Mouse (Mus musculus) small intestine, adult 2 months (tissue): ENCODE measurements around the gene Glyctk. TPM values are rescaled to one million over a fixed set of nuclear protein-coding genes. Genes with fewer than 3 reads are reported as not detected.

ENCODE experiments used
- H3K27ac ChIP-seq: fragments of 200-500 bp; 2 replicates; pipeline ENCODE4 v1.5.1; 2012; ENCODE audit warnings: low read depth, low read length, control low read depth, inconsistent platforms; ENCODE audit not compliant: insufficient read depth
- H3K27me3 ChIP-seq: fragments of 200-500 bp; 2 replicates; pipeline ENCODE4 v1.6.1; 2012; ENCODE audit warnings: mild to moderate bottlenecking, moderate library complexity, low read length, inconsistent platforms; ENCODE audit not compliant: control insufficient read depth, insufficient read depth
- H3K36me3 ChIP-seq: fragments of 200-500 bp; 2 replicates; pipeline ENCODE4 v1.6.1; 2012; ENCODE audit warnings: mild to moderate bottlenecking, low read length, control low read depth, inconsistent platforms; ENCODE audit not compliant: control insufficient read depth, insufficient read depth
- H3K4me1 ChIP-seq: fragments of 200-500 bp; 2 replicates; pipeline ENCODE4 v1.6.1; 2012; ENCODE audit warnings: low read length, inconsistent platforms, mixed read lengths; ENCODE audit not compliant: control insufficient read depth, insufficient read depth, insufficient read length
- H3K4me3 ChIP-seq: fragments of 200-500 bp; 2 replicates; pipeline ENCODE4 v1.5.1; 2012; ENCODE audit warnings: low read depth, mild to moderate bottlenecking, control low read depth, inconsistent platforms, low read length, moderate library complexity
- CTCF ChIP-seq: fragments of 200-500 bp; IDR thresholded peaks from 2 replicates; pipeline ENCODE4 v1.5.1; 2012; ENCODE audit warnings: low read depth, mild to moderate bottlenecking, control low read depth, inconsistent platforms, low read length, moderate library complexity, mixed read lengths; ENCODE audit not compliant: insufficient replicate concordance, insufficient read length; ENCODE audit errors: extremely low read depth
- POLR2A ChIP-seq: fragments of 200-500 bp; IDR thresholded peaks from 2 replicates; pipeline ENCODE4 v1.6.1; 2012; ENCODE audit warnings: low read depth, mild to moderate bottlenecking, control low read depth, inconsistent platforms, low read length, moderate library complexity
- WGBS: fragments of 180-500 bp; shearing (Covaris S2); methylation state at CpG from one replicate; pipeline ENCODE4 v1.1.7; 2018; 5-methylcytosine and 5-hydroxymethylcytosine counted together
- polyA plus RNA-seq: library from polyadenylated mRNA; depleted of rRNA; stranded (reverse); fragments of >200 nt; gene quantifications from 2 replicates; pipeline ENCODE4 v1.2.3, GENCODE M21; 2012; rRNA removed

Gene Glyctk
- polyA plus RNA-seq, 1 experiment = 20.9 TPM

DNA sequence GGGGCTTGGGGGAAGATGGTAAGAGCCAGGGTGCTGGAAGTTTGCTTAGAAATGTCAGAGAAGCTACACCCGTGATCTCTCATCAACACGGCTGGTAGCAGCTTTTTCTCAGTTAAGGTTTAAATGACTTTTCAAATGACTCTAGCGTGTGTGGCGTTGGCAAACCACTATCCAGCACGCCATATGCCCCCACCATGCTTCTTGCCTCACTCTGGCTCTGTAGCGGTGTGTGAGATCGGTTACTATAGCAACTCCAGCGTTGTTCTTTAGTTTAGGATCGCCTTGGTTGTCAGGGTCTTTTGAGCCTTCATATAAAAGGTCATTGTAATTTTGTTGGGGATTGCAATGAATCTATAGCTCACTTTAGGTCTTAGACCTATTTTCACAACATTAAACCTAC, 38.9 kb downstream of the Glyctk start:
- TF ChIP-seq CTCF (no peak), POLR2A (no peak)
- H3K4me1 ChIP-seq = no peaks in the 10 kb centered on the region

DNA sequence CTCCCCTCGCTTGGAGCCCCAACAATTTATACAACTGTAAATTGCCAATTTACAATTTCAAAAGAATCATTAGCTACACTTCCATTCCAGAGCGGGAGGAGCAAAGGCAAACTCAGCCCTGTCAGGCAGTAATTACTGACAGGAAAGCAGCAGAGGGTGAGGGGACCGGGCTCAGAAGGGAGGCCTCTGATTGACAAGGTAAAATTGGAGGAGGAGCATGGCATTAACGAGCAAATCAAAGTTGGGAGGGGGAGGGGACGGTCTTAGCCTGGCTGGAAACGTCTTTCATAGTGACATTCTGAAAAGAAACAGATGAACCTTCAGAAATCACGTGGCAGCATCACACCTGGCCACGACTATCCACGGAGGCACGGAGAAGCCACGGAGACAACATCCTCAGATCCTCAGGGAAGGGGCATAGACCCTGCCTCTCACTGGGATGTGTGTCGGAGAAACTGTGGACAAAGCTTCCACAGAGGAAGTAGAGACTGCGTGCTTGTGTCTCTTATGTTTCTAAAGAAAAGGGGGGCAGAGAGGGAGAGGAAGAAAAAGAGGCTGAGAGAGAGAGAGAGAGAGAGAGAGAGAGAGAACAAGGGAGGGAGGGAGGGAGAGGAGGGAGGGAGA, 42.0 kb downstream of the Glyctk start:
- Histone ChIP-seq H3K4me1 (no peaks in the 10 kb centered on the region), H3K36me3 (no peaks in the 10 kb centered on the region), H3K4me3 (no peak overlapping the region), H3K27me3 (no peaks in the 10 kb centered on the region), H3K27ac (no peak overlapping the region)
- TF ChIP-seq POLR2A (no peak), CTCF (no peak)
- 36% methylated on average over 13 of the region's 13 CpGs for WGBS

More for the DNA sequence above, 38.9 kb downstream of the Glyctk start:
- Histone ChIP-seq H3K27me3 (no peaks in the 10 kb centered on the region), H3K27ac (no peak overlapping the region), H3K36me3 (no peaks in the 10 kb centered on the region), H3K4me3 (no peak overlapping the region)
- 77% methylated on average over 9 of the region's 9 CpGs for WGBS

DNA sequence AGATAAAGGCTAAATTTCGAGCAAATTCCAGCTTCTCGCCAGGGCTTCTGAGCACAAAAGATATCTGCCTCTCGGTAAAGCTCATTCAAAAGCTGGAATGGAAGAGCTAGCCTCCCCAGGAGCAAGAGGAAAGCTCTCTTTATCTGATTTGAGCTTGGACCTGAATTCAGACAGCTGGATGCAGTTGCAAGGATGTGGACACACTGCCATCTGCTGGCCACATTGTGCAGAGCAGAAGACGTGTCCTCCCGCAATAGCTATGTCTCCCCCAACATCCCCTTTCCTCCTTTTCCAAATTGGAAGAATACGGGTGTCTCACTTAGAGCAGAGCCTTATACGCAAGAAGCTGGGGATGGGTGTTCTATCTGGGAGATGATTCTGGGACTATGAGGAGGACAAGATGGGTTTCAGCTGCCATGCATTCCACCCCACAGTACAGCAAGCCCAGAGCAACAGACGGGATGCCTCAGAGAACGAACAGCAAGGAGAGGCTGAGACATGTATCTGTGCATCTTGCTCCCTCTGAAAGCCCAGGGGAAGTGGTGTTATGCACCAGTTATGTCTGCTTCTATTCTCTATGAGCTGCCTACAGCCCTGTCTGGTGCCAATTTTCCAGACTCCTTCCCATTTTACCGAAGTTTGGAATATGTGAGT, 45.0 kb downstream of the Glyctk start:
- H3K4me3 ChIP-seq = no peak overlapping the region
- H3K4me1 ChIP-seq = no peaks in the 10 kb centered on the region
- TF ChIP-seq CTCF = peak; percentile 81; the same call in 1 of the 2 replicates
- TF ChIP-seq POLR2A = no peak
- 26% methylated on average over 10 of the region's 10 CpGs for WGBS
- no peak overlapping the region for H3K27ac ChIP-seq
- no peaks in the 10 kb centered on the region for H3K36me3 ChIP-seq
- H3K27me3 ChIP-seq = no peaks in the 10 kb centered on the region

DNA sequence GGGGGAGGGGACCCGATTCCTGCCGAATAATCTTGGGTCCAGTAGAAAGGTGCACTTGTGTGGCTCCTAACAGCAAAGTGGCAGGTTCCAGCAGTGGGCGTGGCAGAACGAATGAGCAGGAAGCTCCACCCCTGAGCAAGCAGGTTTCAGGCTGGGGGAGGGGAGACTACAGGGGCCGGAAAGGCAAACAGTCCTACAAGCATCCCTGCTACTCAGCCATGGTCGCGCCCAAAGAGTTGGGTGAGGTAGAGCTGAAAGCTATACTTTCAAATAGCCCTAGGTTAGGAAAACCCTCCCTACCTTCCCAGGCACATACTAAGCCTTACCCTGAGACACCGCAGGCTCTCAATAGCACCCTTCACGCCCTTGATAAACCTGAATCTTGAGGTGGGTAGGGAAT, 51.7 kb downstream of the Glyctk start:
- Histone ChIP-seq H3K27ac (no peak overlapping the region), H3K4me3 (no peak overlapping the region), H3K4me1 (no peaks in the 10 kb centered on the region), H3K27me3 (no peaks in the 10 kb centered on the region), H3K36me3 (no peaks in the 10 kb centered on the region)
- 68% methylated on average over 9 of the region's 9 CpGs for WGBS
- TF ChIP-seq POLR2A (no peak), CTCF (no peak)

DNA sequence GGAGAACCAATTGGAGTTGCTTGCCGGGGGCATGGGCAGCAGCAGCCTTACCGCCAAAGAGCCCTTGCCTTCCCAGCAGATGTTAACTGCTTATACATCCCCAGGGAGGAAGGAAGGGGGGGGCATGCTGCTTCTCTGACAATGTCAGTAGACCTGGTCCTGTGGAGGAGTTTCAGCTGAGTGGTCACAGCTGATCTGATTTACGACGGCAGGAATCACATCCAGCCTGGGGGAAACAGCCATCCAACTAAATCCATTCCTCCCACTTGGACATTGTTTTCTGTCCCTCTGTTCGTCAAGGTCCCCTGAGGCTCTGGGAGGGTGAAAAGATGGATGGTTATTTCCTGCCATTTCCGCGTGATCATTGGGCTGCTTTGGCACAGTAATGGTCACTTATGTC, 53.5 kb downstream of the Glyctk start:
- Histone ChIP-seq H3K27ac (no peak overlapping the region), H3K4me3 (no peak overlapping the region), H3K4me1 (no peaks in the 10 kb centered on the region), H3K36me3 (no peaks in the 10 kb centered on the region), H3K27me3 (no peaks in the 10 kb centered on the region)
- TF ChIP-seq POLR2A (no peak), CTCF (no peak)
- WGBS = 87% methylated on average over 7 of the region's 7 CpGs

Other genes starting within 250 kb of the Glyctk start
- 0.56 and 1.0 TPM in 2 replicates for gene Col6a5, start 197.5 kb downstream of the Glyctk start, polyA plus RNA-seq
- 8.5 and 25.0 TPM in 2 replicates for gene Col6a4, start 61.4 kb downstream of the Glyctk start, polyA plus RNA-seq
- gene Wdr82, start 12.8 kb upstream of the Glyctk start, polyA plus RNA-seq = 16.9 and 33.1 TPM in 2 replicates
- 10.7 and 14.9 TPM in 2 replicates for gene Ppm1m, start 41.6 kb upstream of the Glyctk start, polyA plus RNA-seq
- gene Twf2, start 45.0 kb upstream of the Glyctk start, polyA plus RNA-seq = 13.7 and 21.2 TPM in 2 replicates
- gene Tlr9, start 64.5 kb upstream of the Glyctk start, polyA plus RNA-seq = 3.3 and 3.8 TPM in 2 replicates
- 117 and 156 TPM in 2 replicates for gene Alas1, start 90.5 kb upstream of the Glyctk start, polyA plus RNA-seq
- 6.5 and 14.9 TPM in 2 replicates for gene Poc1a, start 122.9 kb upstream of the Glyctk start, polyA plus RNA-seq
- gene Dusp7, start 210.5 kb upstream of the Glyctk start, polyA plus RNA-seq = 15.9 and 20.0 TPM in 2 replicates